Mouse (Mus musculus): ENCODE measurements around the gene Tuba8.

DNA sequence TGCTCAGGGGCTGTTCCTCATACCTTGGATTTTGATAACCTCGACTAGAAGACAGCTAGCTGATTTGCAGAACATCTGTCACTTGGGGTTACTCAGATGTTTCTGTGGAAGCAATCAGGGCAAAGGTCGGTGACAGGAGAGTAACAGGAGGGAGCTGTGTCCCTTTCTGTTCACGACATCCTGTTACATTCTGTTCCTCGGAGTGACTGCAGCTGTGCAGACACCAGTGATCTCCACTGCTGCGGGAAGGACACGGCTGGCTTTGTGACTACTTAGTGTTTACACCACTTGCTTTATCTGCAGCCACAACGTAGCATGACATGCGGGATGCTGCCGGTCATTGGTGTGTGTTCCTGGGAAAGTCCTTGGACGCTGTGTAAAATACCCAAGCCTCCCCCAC, 32.7 kb downstream of the Tuba8 start:
- TF ChIP-seq CTCF (IDR thresholded peaks at IDR 0.05; ENCODE audit: low read depth, low read length): no peak
- no peak for TF ChIP-seq POLR2A (IDR thresholded peaks at IDR 0.05; ENCODE audit: insufficient read depth, low read length)

All from ES-Bruce4 (cell line).